ENCODE assay signal across 10 mouse cellular contexts in genomic region chr6:117437411-117438101, GRCm38 (mm10).
DNase-seq lines count a peak whose midpoint lies in the region; ATAC-seq and TF ChIP-seq lines count a peak whose summit lies in the region.
"Had no signal": no experiment of that assay in that cellular context is flagged by ENCODE, and none has a peak within 500 bp of the region (broad histone marks: within the 10 kb centered on the region; RNA-seq: fewer than 3 reads in every experiment).

No protein-coding gene starts in this region.

- no peaks in the 10 kb centered on the region for H3K9me3 ChIP-seq in forebrain, embryonic 14.5 days (replicated peaks; ENCODE audit: control insufficient read depth, low read length)
- H3K9me3 ChIP-seq in forebrain, embryonic 13.5 days (replicated peaks): no peaks in the 10 kb centered on the region
- no peaks in the 10 kb centered on the region for H3K9me3 ChIP-seq in heart, embryonic 13.5 days

- no peak overlapping the region for H3K4me3 ChIP-seq in forebrain, embryonic 14.5 days (ENCODE audit: low read depth, low read length)
- no peak overlapping the region for H3K4me3 ChIP-seq in forebrain, embryonic 13.5 days
- H3K4me3 ChIP-seq in heart, embryonic 13.5 days: no peak overlapping the region
- no peak overlapping the region for H3K4me3 ChIP-seq in lung, adult 2 months (replicated peaks; ENCODE audit: extremely low read depth, low read depth, low read length)

- H3K27me3 ChIP-seq in forebrain, embryonic 14.5 days (replicated peaks; ENCODE audit: control insufficient read depth, insufficient read depth, low read length): no peaks in the 10 kb centered on the region
- no peaks in the 10 kb centered on the region for H3K27me3 ChIP-seq in forebrain, embryonic 13.5 days
- H3K27me3 ChIP-seq in heart, embryonic 13.5 days (replicated peaks): peaks cover 11% of the 10 kb centered on the region; the same call in 1 of the 2 replicates

- H3K36me3 ChIP-seq in forebrain, embryonic 14.5 days (ENCODE audit: control insufficient read depth, insufficient read depth, low read length): no peaks in the 10 kb centered on the region
- no peaks in the 10 kb centered on the region for H3K36me3 ChIP-seq in forebrain, embryonic 13.5 days (ENCODE audit: poor library complexity, severe bottlenecking)
- no peaks in the 10 kb centered on the region for H3K36me3 ChIP-seq in heart, embryonic 13.5 days

- no peak overlapping the region for H3K27ac ChIP-seq in forebrain, embryonic 14.5 days (ENCODE audit: low read depth, low read length)
- H3K27ac ChIP-seq in forebrain, embryonic 13.5 days: no peak overlapping the region
- peak overlapping the region; percentile 40; the same call in 1 of the 2 replicates for H3K27ac ChIP-seq in heart, embryonic 13.5 days (replicated peaks)

- TF ChIP-seq CTCF in lung, adult 2 months (IDR thresholded peaks at IDR 0.05; ENCODE audit: insufficient read depth, low read length): no peak

- no peak for ATAC-seq in forebrain, embryonic 14.5 days
- ATAC-seq in forebrain, embryonic 13.5 days: no peak
- ATAC-seq in heart, embryonic 13.5 days (ENCODE audit: extremely low read depth, insufficient number of reproducible peaks, low FRiP score, low TSS enrichment): no peak
- ATAC-seq: forebrain, postnatal 0 days had no signal

- H3K4me2 ChIP-seq in forebrain, embryonic 14.5 days (ENCODE audit: low read length): no peak overlapping the region
- H3K4me2 ChIP-seq in forebrain, embryonic 13.5 days: no peak overlapping the region
- no peak overlapping the region for H3K4me2 ChIP-seq in heart, embryonic 13.5 days

- H3K4me1 ChIP-seq in forebrain, embryonic 14.5 days (ENCODE audit: control insufficient read depth, insufficient read depth, low read length): no peaks in the 10 kb centered on the region; the same call in 1 of the 2 replicates
- H3K4me1 ChIP-seq in forebrain, embryonic 13.5 days: no peaks in the 10 kb centered on the region
- peaks cover 13% of the 10 kb centered on the region for H3K4me1 ChIP-seq in heart, embryonic 13.5 days
- peaks cover 9% of the 10 kb centered on the region for H3K4me1 ChIP-seq in lung, adult 2 months (ENCODE audit: control insufficient read depth, insufficient read depth, low read length)

- 0 out of 2 replicates have a peak, but pooled peaks have one; percentile 6 for TF ChIP-seq POLR2A in lung, adult 2 months (IDR thresholded peaks at IDR 0.05; ENCODE audit: borderline replicate concordance, extremely low read depth, low read depth, low read length)

- 56% methylated on average over 10 of the region's 10 CpGs for WGBS in forebrain, embryonic 14.5 days
- WGBS in forebrain, embryonic 13.5 days: 60% methylated on average over 10 of the region's 10 CpGs
- WGBS in heart, embryonic 13.5 days: 54% methylated on average over 10 of the region's 10 CpGs
- WGBS in lung, adult 2 months: 47% methylated on average over 10 of the region's 10 CpGs

- DNase-seq in forebrain, embryonic 14.5 days (ENCODE audit: low spot score): peak; percentile 17
- DNase-seq in Muller cell, postnatal 12 days (ENCODE audit: inconsistent ontology term): peak; percentile 97
- DNase-seq in lung, adult 2 months: peak; percentile 43
- DNase-seq in thymus, adult 18-20 months: no peak
- DNase-seq in cerebellum, adult 8-10 months: no peak
- DNase-seq in cerebellum, adult 9-11 months: no peak
- DNase-seq: forebrain, postnatal 0 days; midbrain, embryonic 14.5 days had no signal

- H3K9ac ChIP-seq in forebrain, embryonic 14.5 days (ENCODE audit: low read length): no peak overlapping the region
- no peak overlapping the region for H3K9ac ChIP-seq in forebrain, embryonic 13.5 days
- H3K9ac ChIP-seq in heart, embryonic 13.5 days: no peak overlapping the region
- H3K9ac ChIP-seq: forebrain, postnatal 0 days had no signal

Comparison
In these comparisons a context has a peak if more than half of its experiments do, and no peak if none do; other contexts are left out.
1. DNase-seq: peak in forebrain, embryonic 14.5 days (single experiment), Muller cell, postnatal 12 days (single experiment) and lung, adult 2 months (single experiment); none in thymus, adult 18-20 months (0 of 2), cerebellum, adult 8-10 months (single experiment) and cerebellum, adult 9-11 months (single experiment).